Mouse (Mus musculus): ENCODE data around the gene F10.

Gene F10

GRCm38 (mm10) chr8:13037015-13037414 is at the start of gene F10:
TSS of gene F10 (plus strand) at chr8:13037308.
- no peak for DNase-seq (ENCODE audit: low spot score in 2 of 2)

- no peak for DNase-seq (ENCODE audit: low spot score in 2 of 2)
Observed at GRCm38 (mm10) chr8:12987571-12987970, 49.5 kb upstream of the F10 start.

DNA sequence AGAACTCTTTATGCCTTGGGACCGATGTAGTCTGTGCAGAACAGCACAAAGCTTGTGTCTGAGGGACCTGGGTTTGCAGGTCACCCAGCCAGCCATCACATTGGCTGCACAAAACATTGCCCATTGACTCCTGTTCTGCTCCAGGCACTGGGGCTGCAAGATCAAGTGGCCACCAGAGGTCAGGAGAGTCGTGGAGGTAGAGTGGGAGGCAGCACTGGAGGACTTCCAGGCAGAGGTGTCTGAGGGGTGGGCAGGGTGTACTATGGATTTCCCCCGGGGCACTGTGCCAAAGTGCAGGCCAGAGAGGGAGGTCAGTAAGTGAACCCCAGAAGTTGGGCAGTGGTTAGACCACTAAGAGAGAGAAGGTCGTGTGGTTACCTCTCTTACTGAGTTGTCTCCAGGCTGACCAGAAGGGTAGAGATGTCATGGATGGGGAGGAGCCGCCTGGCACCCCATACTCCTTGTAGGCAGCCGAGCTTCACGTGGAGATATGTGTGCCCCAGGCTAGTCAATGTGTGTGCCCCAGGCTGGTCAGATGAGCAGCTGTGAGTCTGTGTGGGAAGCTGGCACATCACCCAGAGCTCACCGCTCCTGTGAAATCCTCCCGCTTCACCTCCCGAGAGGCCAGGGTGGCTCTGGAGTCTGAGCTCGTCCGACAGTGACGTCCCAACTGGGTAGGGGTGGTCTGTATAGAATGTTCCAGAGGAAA is 48.2 kb upstream of the F10 start:
- no peak for DNase-seq (ENCODE audit: low spot score in 2 of 2)

DNA sequence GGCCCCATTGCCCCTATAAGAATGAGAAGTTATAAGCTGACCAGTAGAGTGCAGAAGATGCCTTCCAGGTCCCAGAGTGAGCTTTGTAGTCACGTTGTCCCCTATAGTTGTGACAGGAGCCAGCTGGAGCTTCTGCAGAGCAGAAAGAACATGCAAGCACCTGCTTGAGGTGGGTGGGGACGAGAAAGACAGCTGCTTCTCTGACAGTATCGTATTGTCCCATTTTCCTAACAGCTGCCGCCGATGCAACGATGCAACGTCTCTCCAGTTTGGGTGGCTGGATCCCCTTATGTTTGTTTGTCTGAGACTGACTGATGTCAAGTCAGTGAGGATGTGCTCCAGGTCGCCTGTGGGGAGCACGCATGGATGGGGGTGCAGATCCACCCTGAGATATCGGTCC is 45.7 kb upstream of the F10 start:
- DNase-seq (ENCODE audit: low spot score in 2 of 2), result no peak

DNA sequence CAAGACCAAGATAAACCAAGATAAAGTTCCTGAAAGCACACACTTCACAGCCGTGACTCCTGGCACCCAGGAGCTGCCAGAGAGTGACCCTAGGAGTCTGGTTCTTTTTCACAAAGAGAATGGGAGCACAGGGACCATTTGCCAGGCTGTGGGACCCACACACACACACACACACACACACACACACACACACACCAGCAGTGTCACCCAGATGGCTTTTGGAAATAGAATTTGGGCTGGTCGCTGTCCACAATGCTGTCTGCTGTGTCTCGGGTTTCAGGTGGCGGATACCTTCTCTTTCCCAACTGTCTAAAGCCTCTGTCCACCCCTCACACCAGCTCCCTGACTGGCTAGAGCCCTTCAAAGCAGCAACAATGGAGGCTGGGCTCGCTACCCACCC is 42.6 kb upstream of the F10 start:
- DNase-seq (ENCODE audit: low spot score in 2 of 2), result no peak

GRCm38 (mm10) chr8:12995481-12995880 is 41.6 kb upstream of the F10 start:
- DNase-seq (ENCODE audit: low spot score in 2 of 2), result no peak

- no peak for DNase-seq (ENCODE audit: low spot score in 2 of 2)
Observed at GRCm38 (mm10) chr8:12996831-12997275, 40.3 kb upstream of the F10 start.

DNA sequence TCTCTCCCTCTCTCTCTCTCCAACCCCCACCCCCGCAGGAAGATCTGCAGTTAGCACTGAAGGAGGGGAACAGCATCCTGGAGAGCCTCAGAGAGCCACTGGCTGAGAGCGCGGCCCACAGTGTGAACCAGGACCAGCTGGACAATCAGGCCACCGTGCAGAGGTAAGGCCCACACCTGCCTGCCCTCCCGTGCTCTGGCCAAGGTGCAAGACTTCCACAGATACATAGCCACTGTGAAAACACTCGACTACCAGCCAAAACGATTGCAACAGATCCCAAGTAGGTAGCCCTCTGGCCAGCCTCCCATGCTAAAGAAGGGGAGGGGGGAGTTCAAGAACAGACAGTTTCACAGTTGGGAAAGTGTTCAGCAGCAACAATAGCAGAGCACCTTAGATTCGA is 38.8 kb upstream of the F10 start:
- DNase-seq (ENCODE audit: low spot score in 2 of 2), result no peak

DNA sequence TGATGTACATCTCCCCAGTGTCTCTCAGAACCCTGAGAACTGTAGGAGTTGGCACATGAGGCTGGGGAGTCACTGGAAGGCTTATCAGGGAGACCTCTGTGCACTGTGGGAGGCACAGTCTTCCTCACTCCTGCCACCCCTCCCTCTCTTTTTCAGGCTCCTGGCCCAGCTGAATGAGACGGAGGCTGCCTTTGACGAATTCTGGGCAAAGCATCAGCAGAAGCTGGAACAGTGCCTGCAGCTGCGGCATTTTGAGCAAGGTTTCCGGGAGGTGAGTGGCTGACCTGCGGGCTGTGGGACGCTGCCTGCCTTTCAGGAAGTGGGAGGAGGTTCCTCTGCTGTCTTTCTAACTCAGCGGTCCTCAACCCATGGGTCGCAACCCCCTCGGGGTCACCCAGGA is 37.3 kb upstream of the F10 start:
- no peak for DNase-seq (ENCODE audit: low spot score in 2 of 2)

- no peak for DNase-seq (ENCODE audit: low spot score in 2 of 2)
Observed at GRCm38 (mm10) chr8:13007458-13007857, 29.6 kb upstream of the F10 start.

- no peak for DNase-seq (ENCODE audit: low spot score in 2 of 2)
Observed at GRCm38 (mm10) chr8:13010313-13010712, 26.8 kb upstream of the F10 start.

DNA sequence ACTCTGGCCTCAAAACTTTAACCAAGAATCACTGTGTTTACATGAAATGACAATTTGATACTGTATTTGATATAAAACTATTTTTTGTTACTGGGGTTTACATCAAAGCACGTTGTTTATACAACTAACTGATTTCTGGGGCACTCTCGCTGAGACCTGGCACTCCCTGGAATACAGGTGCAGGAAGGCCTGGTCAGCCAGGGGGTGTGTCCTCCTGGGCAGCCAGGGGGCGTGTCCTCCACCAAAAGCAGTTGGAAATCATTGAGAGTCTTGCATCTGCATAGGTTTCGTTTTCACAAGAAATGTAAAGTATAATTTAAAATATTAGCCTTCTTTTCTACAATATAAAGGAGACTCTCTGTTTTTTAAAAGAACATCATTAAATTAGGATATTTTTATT is 17.5 kb upstream of the F10 start:
- DNase-seq (ENCODE audit: low spot score in 2 of 2), result no peak

- no peak for DNase-seq (ENCODE audit: low spot score in 2 of 2)
Observed at GRCm38 (mm10) chr8:13021830-13022229, 15.3 kb upstream of the F10 start.

DNA sequence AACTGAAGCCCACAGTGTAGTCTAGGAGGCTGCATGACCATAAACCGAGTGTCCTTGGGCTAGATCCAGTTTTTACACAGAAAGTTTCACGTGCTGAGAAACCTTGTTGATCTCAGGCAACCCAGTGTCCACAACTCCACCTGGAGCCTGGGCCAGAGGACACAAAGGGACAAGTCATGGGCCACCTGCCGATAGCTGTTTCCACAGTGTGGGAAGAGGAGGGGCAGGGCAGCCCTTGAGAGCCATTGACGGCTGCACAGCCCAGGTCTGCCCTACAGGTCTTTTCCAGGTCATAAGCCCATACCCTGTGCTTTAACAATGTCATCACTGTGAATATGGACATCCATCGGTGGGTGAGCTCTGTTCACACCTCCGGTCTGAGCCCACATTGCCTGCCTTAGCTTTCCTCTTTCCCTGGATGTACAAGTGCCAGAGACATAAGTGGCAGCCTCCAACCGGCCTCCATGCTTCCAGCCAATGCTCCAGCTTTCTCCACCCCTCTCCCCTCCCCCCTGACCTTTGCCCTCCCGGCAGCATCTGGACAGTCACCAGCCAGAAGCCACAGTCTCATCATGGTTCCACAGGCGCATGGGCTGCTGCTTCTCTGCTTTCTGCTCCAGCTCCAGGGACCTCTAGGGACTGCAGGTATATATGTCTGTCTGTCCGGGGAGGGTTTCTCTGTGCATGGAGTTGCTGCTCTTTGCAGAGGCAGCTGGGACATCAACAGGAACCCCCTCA is 11.5 kb upstream of the F10 start, which contains the start of gene F7:
F7 (plus strand) TSS at position 548 of the 738 bp plus-strand sequence.
- no peak for DNase-seq (ENCODE audit: low spot score in 2 of 2)

GRCm38 (mm10) chr8:13027615-13028014 is 9.5 kb upstream of the F10 start:
- DNase-seq (ENCODE audit: low spot score in 2 of 2), result no peak

- no peak for DNase-seq (ENCODE audit: low spot score in 2 of 2)
Observed at GRCm38 (mm10) chr8:13028482-13028881, 8.6 kb upstream of the F10 start.

GRCm38 (mm10) chr8:13036346-13036812 is 729 bp upstream of the F10 start:
- no peak for DNase-seq (ENCODE audit: low spot score in 2 of 2)

- DNase-seq (ENCODE audit: low spot score in 2 of 2), result no peak
Observed at GRCm38 (mm10) chr8:13037569-13037968, 461 bp downstream of the F10 start.

DNA sequence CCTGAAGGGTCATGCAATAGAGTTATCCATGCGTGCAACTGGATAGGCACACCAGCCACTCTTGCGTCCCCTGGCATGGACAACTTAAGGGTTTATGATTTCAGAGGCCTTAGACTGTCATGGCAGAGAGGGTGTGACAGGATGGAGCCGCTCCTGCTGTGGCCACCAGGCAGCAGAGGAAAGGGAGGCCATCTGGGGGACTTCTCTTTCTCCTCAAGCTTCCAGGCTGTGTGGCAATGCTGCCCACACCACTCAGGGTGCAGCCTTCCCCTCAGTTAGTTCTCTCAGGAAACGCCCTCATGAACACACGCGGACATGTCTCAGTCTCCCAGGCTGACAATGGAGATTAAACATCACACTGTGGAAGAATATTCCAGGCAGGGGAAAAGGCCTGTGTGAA is 1.9 kb downstream of the F10 start:
- no peak for DNase-seq (ENCODE audit: low spot score in 2 of 2)

- no peak for DNase-seq (ENCODE audit: low spot score in 2 of 2)
Observed at GRCm38 (mm10) chr8:13041459-13041858, 4.4 kb downstream of the F10 start.

- DNase-seq (ENCODE audit: low spot score in 2 of 2), result no peak
Observed at GRCm38 (mm10) chr8:13047652-13048051, 10.5 kb downstream of the F10 start.

DNA sequence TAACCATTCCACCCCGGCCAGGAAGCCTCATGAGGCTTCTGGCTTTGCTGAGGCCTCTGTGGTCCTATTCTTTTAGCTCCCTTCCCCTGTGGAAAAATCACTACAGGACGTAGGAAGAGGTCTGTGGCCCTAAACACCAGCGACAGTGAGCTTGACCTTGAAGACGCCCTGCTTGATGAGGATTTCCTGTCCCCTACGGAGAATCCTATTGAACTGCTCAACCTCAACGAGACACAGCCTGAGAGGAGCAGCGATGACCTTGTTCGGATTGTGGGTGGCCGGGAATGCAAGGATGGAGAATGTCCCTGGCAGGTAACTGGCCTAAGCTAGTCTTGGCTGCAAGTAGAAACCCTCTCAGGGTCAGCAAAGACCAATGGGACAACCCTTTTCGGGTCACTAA is 13.4 kb downstream of the F10 start:
- no peak for DNase-seq (ENCODE audit: low spot score in 2 of 2)

DNA sequence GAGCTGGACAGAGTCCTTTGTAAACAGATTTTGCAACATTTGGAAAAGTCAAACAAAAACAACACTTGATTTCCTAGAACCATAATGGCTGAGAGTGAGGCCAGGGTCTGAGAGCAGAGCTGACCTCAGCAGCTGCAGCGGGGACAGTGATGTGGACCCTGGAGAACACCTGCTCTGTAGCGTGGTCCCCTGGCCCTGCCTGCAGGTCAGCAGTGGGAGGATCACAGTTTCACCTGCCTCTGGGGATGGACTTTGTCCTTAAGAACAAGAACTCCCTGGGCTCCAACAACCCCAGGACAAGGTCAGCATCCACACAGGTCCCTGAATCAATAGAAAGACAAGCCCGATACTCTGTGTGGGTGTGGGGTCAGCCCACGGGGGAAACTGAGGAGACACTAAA is 20.2 kb downstream of the F10 start:
- DNase-seq (ENCODE audit: low spot score in 2 of 2), result no peak
